Mouse (Mus musculus) ovary, postnatal 36 days (tissue): ENCODE results near the gene Gins1.

ENCODE experiments used
- DNase-seq: peaks from one replicate; pipeline ENCODE4 v3.0.0; 2022; ENCODE audit warnings: low spot score, mixed read lengths

The Gins1 gene

DNA sequence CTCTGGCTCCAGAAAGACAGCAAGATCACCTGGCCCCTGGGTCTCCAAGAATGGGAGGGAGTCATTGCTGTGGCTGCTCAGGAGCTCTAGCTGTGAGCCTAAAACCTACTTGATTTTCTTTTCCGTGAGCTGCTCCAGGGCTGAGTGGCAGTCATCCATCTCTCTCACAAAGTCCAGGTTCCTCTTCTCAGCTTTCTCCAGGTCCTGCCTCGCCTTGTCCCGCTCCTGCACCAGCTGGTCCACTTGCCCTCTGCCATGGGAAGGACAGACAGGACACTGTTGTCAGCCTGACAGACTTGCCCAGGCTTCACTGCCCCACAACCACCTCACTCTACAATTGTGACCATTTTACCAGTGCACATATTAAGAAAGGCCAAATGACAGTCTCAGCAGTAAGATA is 58.0 kb downstream of the Gins1 start:
- DNase-seq: no peak

- DNase-seq: no peak
These were observed 59.4 kb downstream of the Gins1 start for GRCm38 (mm10) chr2:150964641-150965040.

- DNase-seq: no peak
These were observed 60.8 kb downstream of the Gins1 start for GRCm38 (mm10) chr2:150965951-150966350.

- DNase-seq: no peak
These were observed 62.3 kb downstream of the Gins1 start for GRCm38 (mm10) chr2:150967491-150967890.

DNA sequence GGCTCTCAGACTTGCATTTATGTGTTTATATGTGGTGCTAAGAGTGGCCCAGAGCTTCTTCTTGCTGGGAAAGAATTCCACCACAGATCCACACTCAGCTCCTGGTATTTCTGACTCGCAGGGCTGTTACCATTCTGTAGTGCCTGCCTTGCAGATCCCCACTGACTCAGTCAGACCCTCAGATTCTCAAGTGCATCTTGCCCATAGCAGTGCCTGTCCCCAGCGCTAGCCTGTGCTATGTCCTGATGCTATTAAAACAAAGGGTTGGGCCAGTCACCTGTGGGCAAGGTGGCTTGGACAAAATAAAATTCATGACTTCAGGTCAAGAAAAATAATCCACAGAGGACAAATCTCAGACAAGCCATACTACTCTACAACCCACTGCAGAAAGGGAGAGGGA is 64.0 kb downstream of the Gins1 start:
- DNase-seq: no peak

DNA sequence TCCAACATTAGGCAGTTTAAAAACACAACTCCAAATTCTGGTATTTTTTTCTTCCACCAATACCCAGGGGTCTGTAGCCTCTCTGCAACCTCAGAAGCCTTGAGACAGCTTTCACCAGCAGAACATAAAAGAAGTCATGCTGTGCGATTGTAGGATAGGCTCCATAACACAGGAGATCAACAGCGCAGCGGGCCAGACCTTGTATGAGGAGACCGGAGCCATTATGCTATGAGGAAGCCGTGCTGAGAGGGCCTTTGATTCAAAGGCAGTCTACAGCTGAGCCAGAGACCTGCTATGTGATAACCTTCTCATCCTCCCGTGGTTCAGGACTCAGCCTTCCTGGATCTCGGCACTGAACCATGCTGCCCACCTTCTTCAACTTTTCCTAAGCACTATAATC is 66.7 kb downstream of the Gins1 start:
- no peak for DNase-seq

DNA sequence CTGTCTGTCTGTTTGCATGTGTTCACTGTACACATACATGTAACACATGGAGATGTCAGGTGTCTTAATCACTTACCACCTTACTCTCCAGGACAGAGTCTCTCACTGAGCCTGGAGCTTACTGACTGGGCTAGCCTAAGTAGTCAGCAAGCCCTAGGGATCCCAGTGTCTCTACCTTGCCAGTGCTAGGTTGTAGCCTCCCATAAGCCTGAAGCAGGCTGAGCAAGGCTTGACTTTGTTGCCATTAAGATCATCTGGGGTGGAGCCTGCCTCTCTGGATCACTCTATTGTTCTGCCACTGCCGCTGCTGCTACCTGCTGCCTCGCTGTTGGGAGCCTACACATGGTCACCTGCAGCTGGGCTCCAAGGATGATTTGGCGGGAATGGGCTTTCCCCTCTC is 67.5 kb downstream of the Gins1 start:
- no peak for DNase-seq

- DNase-seq: no peak
These were observed 68.4 kb downstream of the Gins1 start for GRCm38 (mm10) chr2:150973401-150974115.

DNA sequence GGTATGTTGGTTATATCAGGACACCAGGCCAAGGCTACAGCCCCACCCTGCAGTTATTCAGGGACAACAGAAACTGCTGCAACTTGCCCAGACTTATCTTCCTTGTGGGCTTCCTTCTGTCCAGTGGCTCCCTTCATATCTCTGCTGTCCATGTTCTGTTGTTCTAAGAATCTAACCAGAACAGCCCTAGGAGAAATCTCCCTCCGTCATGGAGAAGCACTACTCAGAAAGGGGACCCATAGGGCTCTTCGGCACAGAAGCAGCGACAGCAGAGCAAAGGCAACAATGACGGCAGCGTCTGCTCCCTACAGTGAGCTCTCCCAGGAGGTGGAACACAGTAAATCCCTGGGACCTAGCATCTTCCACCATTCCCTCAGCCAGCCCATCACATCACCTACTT is 71.7 kb downstream of the Gins1 start:
- no peak for DNase-seq

DNA sequence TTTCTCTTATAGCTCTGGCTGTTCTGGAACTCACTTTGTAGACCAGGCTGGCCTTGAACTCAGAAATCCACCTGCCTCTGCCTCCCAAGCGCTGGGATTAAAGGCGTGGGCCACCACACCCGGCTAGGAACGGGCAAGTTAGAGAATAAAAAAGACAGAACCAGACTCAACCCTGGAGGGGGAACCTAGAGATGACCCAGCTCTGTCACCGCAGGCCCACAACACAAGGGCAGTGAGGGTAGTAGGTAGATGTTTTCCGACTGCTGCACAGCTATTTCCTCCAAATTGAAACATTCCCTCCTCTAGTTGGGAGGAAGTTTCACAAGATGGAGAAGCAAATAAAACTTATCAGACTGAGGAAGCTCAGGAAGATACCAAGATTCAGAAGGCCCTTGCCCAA is 72.5 kb downstream of the Gins1 start:
- no peak for DNase-seq

GRCm38 (mm10) chr2:150978791-150979190 is 73.6 kb downstream of the Gins1 start:
- no peak for DNase-seq

DNA sequence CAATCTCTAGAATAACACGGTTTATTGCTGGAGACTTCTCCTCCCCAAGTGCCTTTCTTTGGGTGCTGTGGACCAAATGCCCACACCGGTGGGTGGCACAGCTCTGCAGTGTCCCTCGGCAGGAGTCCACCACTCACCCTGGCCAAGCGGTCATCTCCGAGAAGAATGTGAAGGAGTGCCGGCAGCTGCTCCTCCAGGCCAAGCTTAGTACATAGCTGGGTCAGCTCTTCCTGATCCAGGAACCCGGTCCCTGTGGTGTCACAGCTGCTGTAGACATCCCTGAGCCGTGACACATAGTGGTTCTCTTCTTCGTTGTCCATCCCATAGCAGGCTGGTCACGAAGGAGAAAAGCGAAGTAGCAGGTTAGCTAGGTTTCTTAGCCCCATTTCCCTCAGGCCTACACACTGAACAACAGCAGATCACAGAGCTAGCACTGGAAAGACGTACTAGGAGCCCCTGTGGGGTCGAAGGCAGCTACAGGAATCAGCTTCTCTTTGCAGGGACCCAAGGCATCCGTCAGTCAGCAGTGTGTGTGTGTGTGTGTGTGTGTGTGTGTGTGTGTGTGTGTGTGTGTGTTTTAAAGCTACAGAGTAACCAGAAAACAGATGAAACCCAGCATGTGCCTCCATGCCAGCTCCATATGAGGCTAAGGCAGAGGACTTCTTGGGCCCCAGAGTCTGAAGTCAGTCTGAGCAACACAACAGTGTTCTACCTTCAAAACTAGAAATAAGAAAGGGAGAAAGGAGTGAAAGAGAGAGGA is 74.8 kb downstream of the Gins1 start:
- DNase-seq: no peak
